Mouse (Mus musculus) bone marrow macrophage, adult 2 months (primary cell): ENCODE measurements at regions not wholly inside any gene's neighbourhood (a gene's known extent, or its start where the extent isn't known, plus 50 kb on each side); places are given as distances from the start of the nearest gene placed in this dataset.

ENCODE experiments used
- H3K27ac ChIP-seq: 2 replicates; pipeline ENCODE4 v1.5.1; 2012; ENCODE audit warnings: low read depth, low read length; ENCODE audit not compliant: insufficient read depth
- H3K4me1 ChIP-seq: 2 replicates; pipeline ENCODE4 v1.6.1; 2012; ENCODE audit warnings: low read length; ENCODE audit not compliant: control insufficient read depth, insufficient read depth
- H3K4me3 ChIP-seq: 2 replicates; pipeline ENCODE4 v1.5.1; 2012; ENCODE audit warnings: mild to moderate bottlenecking, low read length, moderate library complexity; ENCODE audit not compliant: insufficient read depth
- CTCF ChIP-seq: IDR thresholded peaks from 2 replicates; pipeline ENCODE4 v1.5.1; 2012; ENCODE audit warnings: low read depth, mild to moderate bottlenecking, low read length, moderate library complexity
- POLR2A ChIP-seq: IDR thresholded peaks from 2 replicates; pipeline ENCODE4 v1.6.1; 2012; ENCODE audit warnings: mild to moderate bottlenecking, low read depth, low read length, borderline replicate concordance

GRCm38 (mm10) chr2:72735035-72735434 lies 245.2 kb downstream of the Sp3 start:
- Histone ChIP-seq H3K4me3 (no peak overlapping the region), H3K27ac (no peak overlapping the region), H3K4me1 (no peaks in the 10 kb centered on the region)
- TF ChIP-seq POLR2A (no peak), CTCF (no peak)

GRCm38 (mm10) chr2:72736685-72737084 lies 243.6 kb downstream of the Sp3 start:
- Histone ChIP-seq H3K27ac (no peak overlapping the region), H3K4me1 (0 out of 2 replicates have a peak, but pooled peaks cover 3% of the 10 kb centered on the region), H3K4me3 (no peak overlapping the region)
- no peak for TF ChIP-seq POLR2A
- TF ChIP-seq CTCF = no peak

- H3K4me1 ChIP-seq = 0 out of 2 replicates have a peak, but pooled peaks cover 3% of the 10 kb centered on the region
- H3K4me3 ChIP-seq = no peak overlapping the region
- H3K27ac ChIP-seq = no peak overlapping the region
- TF ChIP-seq CTCF (no peak), POLR2A (no peak)
These were observed 239.6 kb downstream of the Sp3 start for GRCm38 (mm10) chr2:72740391-72741361.

- TF ChIP-seq CTCF = no peak
- TF ChIP-seq POLR2A = no peak
- no peak overlapping the region for H3K4me3 ChIP-seq
- H3K4me1 ChIP-seq = 0 out of 2 replicates have a peak, but pooled peaks cover 3% of the 10 kb centered on the region
These were observed 238.5 kb downstream of the Sp3 start for GRCm38 (mm10) chr2:72741746-72742145.

GRCm38 (mm10) chr2:72743651-72744050 lies 236.6 kb downstream of the Sp3 start:
- 0 out of 2 replicates have a peak, but pooled peaks cover 3% of the 10 kb centered on the region for H3K4me1 ChIP-seq
- no peak for TF ChIP-seq POLR2A
- TF ChIP-seq CTCF = no peak
- no peak overlapping the region for H3K4me3 ChIP-seq
- no peak overlapping the region for H3K27ac ChIP-seq

More at GRCm38 (mm10) chr2:72741746-72742145, 238.5 kb downstream of the Sp3 start:
- no peak overlapping the region for H3K27ac ChIP-seq

GRCm38 (mm10) chr2:72744901-72745300 lies 235.3 kb downstream of the Sp3 start:
- H3K4me3 ChIP-seq = no peak overlapping the region
- no peak for TF ChIP-seq CTCF
- TF ChIP-seq POLR2A = no peak
- H3K27ac ChIP-seq = no peak overlapping the region
- H3K4me1 ChIP-seq = 0 out of 2 replicates have a peak, but pooled peaks cover 3% of the 10 kb centered on the region

GRCm38 (mm10) chr2:72746476-72747215 lies 233.6 kb downstream of the Sp3 start:
- Histone ChIP-seq H3K4me3 (no peak overlapping the region), H3K4me1 (peaks cover 2% of the 10 kb centered on the region; the same call in 1 of the 2 replicates), H3K27ac (no peak overlapping the region)
- TF ChIP-seq POLR2A = no peak
- no peak for TF ChIP-seq CTCF

- no peak for TF ChIP-seq POLR2A
- no peak for TF ChIP-seq CTCF
- no peak overlapping the region for H3K4me3 ChIP-seq
- peaks cover 2% of the 10 kb centered on the region; the same call in 1 of the 2 replicates for H3K4me1 ChIP-seq
- no peak overlapping the region for H3K27ac ChIP-seq
These were observed 232.9 kb downstream of the Sp3 start for GRCm38 (mm10) chr2:72747299-72747698.

- Histone ChIP-seq H3K27ac (no peak overlapping the region), H3K4me3 (no peak overlapping the region), H3K4me1 (peaks cover 2% of the 10 kb centered on the region; the same call in 1 of the 2 replicates)
- TF ChIP-seq CTCF (no peak), POLR2A (no peak)
These were observed 230.8 kb downstream of the Sp3 start for GRCm38 (mm10) chr2:72749495-72749894.

GRCm38 (mm10) chr2:72751441-72751840 lies 228.8 kb downstream of the Sp3 start:
- H3K27ac ChIP-seq = no peak overlapping the region
- peaks cover 2% of the 10 kb centered on the region; the same call in 1 of the 2 replicates for H3K4me1 ChIP-seq
- no peak for TF ChIP-seq POLR2A
- TF ChIP-seq CTCF = no peak
- no peak overlapping the region for H3K4me3 ChIP-seq
